Mouse (Mus musculus) MEL (cell line): ENCODE data around the gene Sctr.

Experiments
- CTCF ChIP-seq, 3 experiments: IDR thresholded peaks in 2 of 3; conservative IDR thresholded peaks in 1 of 3; 2 replicates each; pipeline ENCODE4 v1.5.1; 2011 to 2012; ENCODE audit warnings: low read length in 3 of 3, low read depth in 2 of 3, mild to moderate bottlenecking in 2 of 3, improper control_type of control experiment in 1 of 3, inconsistent platforms in 1 of 3, mixed read lengths in 1 of 3, moderate library complexity in 1 of 3; ENCODE audit not compliant: control insufficient read depth in 1 of 3, insufficient read depth in 1 of 3, poor library complexity in 1 of 3, severe bottlenecking in 1 of 3
- E2F4 ChIP-seq: IDR thresholded peaks from 2 replicates; pipeline ENCODE4 v1.6.1; 2011; ENCODE audit warnings: low read depth, low read length, improper control_type of control experiment, borderline replicate concordance
- ELF1 ChIP-seq: IDR thresholded peaks from 2 replicates; pipeline ENCODE4 v1.6.1; 2014; ENCODE audit warnings: low read depth, mild to moderate bottlenecking, inconsistent platforms, low read length, improper control_type of control experiment, moderate library complexity
- GABPA ChIP-seq: IDR thresholded peaks from 2 replicates; pipeline ENCODE4 v1.6.1; 2012; ENCODE audit warnings: low read depth, mild to moderate bottlenecking, inconsistent platforms, low read length, improper control_type of control experiment, moderate library complexity
- JUND ChIP-seq: IDR thresholded peaks from 2 replicates; pipeline ENCODE4 v1.6.1; 2011; ENCODE audit warnings: low read depth, mild to moderate bottlenecking, improper control_type of control experiment, low read length
- MAX ChIP-seq: IDR thresholded peaks from 2 replicates; pipeline ENCODE4 v1.6.1; 2011; ENCODE audit warnings: low read length, improper control_type of control experiment
- MXI1 ChIP-seq: IDR thresholded peaks from 2 replicates; pipeline ENCODE4 v1.6.1; 2011; ENCODE audit warnings: mild to moderate bottlenecking, low read depth, low read length, improper control_type of control experiment
- NELFE ChIP-seq: IDR thresholded peaks from 2 replicates; pipeline ENCODE4 v1.6.1; 2011; ENCODE audit warnings: low read depth, low read length, improper control_type of control experiment
- NRF1 ChIP-seq: IDR thresholded peaks from 2 replicates; pipeline ENCODE4 v1.6.1; 2014; ENCODE audit warnings: low read depth, mild to moderate bottlenecking, inconsistent platforms, low read length, improper control_type of control experiment, moderate library complexity; ENCODE audit not compliant: poor library complexity, insufficient read depth, severe bottlenecking
- POLR2A ChIP-seq, 2 experiments: IDR thresholded peaks; 2 replicates each; pipeline ENCODE4 v1.6.1; 2011 to 2012; ENCODE audit warnings: low read length in 2 of 2, mild to moderate bottlenecking in 2 of 2, control low read depth in 1 of 2, improper control_type of control experiment in 1 of 2, low read depth in 1 of 2, moderate library complexity in 1 of 2; ENCODE audit not compliant: control insufficient read depth in 1 of 2, insufficient read depth in 1 of 2, poor library complexity in 1 of 2
- POLR2AphosphoS5 ChIP-seq: IDR thresholded peaks from 2 replicates; pipeline ENCODE4 v1.6.1; 2012; ENCODE audit warnings: low read depth, borderline replicate concordance, mild to moderate bottlenecking, inconsistent platforms, low read length, moderate library complexity, mixed read lengths
- SIN3A ChIP-seq: IDR thresholded peaks from 2 replicates; pipeline ENCODE4 v1.6.1; 2012; ENCODE audit warnings: low read length, improper control_type of control experiment, inconsistent platforms
- UBTF ChIP-seq: IDR thresholded peaks from 2 replicates; pipeline ENCODE4 v1.6.1; 2012; ENCODE audit warnings: low read depth, mild to moderate bottlenecking, inconsistent platforms, low read length, improper control_type of control experiment, moderate library complexity, borderline replicate concordance; ENCODE audit not compliant: insufficient read depth
- USF1 ChIP-seq: IDR thresholded peaks from 2 replicates; pipeline ENCODE4 v1.6.1; 2014; ENCODE audit warnings: low read depth, mild to moderate bottlenecking, inconsistent platforms, low read length, improper control_type of control experiment, moderate library complexity

DNA sequence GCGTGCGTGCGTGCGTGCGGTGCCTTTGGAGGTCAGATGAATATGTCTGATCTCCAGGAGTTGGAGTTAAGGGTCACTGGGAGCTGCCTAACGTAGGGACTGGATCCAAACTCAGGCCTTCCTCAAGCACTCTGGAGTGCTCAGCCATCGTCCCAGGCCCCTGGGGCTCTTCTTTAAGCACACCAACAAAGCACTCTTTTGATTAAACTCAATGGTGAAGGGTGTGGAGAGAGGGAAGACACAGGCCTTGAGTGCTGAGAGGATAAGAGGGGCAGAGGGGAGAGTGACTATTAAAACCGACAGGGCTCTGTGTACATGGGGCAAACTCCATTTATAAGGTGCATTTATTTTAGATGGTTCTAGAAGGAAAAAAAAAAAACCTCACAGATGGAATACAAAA, 35.7 kb downstream of the Sctr start:
- TF ChIP-seq UBTF (no peak), USF1 (no peak), NRF1 (no peak), MXI1 (no peak), NELFE (no peak), E2F4 (no peak), GABPA (no peak), MAX (no peak), POLR2AphosphoS5 (no peak), POLR2A (IDR thresholded peaks at IDR 0.05; ENCODE audit: control insufficient read depth in 1 of 2, insufficient read depth in 1 of 2, low read depth in 1 of 2, low read length in 2 of 2, poor library complexity in 1 of 2) (no peak), JUND (no peak), CTCF (IDR thresholded peaks at IDR 0.05 in 2 of 3, conservative IDR thresholded peaks at IDR 0.05 in 1 of 3; ENCODE audit: control insufficient read depth in 1 of 3, insufficient read depth in 1 of 3, low read depth in 2 of 3, low read length in 3 of 3, poor library complexity in 1 of 3, severe bottlenecking in 1 of 3) (no peak), ELF1 (no peak), SIN3A (no peak)
